Mouse (Mus musculus): ENCODE measurements around the gene Gck. TPM values are rescaled to one million over a fixed set of nuclear protein-coding genes. Genes with fewer than 3 reads are reported as not detected.

Gene Gck
- polyA plus RNA-seq, 1 experiment from 2014 or later: 3.4 TPM

DNA sequence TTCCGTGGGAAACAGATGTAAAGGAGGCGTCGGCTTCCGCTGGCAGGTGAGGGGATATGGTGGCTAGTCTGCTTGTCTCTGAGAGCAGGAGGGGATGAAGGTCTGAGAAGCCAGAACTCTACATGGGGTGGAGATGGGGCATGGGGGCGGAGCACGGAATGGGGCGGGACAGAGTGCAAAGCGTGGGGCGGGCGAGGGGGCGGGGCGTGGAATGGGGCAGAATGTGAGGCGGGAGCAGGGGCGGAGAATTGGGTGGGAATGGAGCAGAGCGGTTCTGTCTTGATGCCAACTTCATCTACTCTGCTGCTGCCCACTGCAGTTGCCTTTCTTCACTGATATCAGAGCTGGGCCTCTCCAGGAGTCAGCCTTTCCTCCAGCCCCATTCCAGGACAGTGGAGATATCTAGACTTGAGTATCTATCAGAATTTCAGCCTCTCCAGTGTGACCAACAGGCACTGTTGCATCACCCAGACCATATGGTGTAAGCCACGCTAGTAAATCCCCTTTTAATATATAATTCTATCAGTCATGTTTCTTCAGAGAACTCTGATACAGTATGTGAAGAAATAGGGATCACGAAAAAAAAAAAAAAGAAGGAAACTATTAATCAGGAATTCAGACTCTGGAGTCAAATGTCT lies 29.4 kb downstream of the Gck start:
- 35% methylated on average over 17 of the region's 17 CpGs for WGBS
- Histone ChIP-seq H3K36me3 (no peaks in the 10 kb centered on the region), H3K4me1 (no peaks in the 10 kb centered on the region), H3K4me3 (replicated peaks) (no peak overlapping the region), H3K9ac (no peak overlapping the region), H3K27ac (no peak overlapping the region), H3K27me3 (replicated peaks) (no peaks in the 10 kb centered on the region), H3K4me2 (peak overlapping the region; percentile 24; the same call in 1 of the 2 replicates), H3K9me3 (no peaks in the 10 kb centered on the region)
- ATAC-seq (ENCODE audit: insufficient read depth, low FRiP score, low read depth): no peak

DNA sequence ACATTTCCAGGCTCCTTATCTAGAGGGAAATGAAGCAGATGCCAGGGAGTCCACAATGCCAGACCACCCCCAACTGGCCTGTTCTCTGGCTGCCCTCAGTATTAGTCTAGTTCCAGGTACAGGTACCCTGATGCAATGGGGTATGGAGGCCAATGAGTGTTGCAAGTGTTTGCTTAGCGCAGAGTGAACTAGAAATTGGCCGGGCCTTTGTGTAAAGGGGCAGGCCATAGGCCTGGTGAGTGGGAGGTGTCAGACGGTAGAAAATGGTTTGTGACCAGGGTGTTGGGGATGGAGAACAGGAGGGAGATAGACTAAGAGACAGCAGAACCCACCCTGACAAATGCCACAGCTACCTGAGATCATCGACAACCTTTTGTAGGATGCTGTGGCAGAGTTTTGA lies 30.3 kb downstream of the Gck start:
- H3K27ac ChIP-seq: no peak overlapping the region
- H3K27me3 ChIP-seq (replicated peaks): no peaks in the 10 kb centered on the region
- ATAC-seq (ENCODE audit: insufficient read depth, low FRiP score, low read depth): peak; percentile 43; the same call in 1 of the 2 replicates
- no peaks in the 10 kb centered on the region for H3K36me3 ChIP-seq
- H3K4me2 ChIP-seq: no peak overlapping the region
- no peaks in the 10 kb centered on the region for H3K4me1 ChIP-seq
- H3K9ac ChIP-seq: no peak overlapping the region
- no peak overlapping the region for H3K4me3 ChIP-seq (replicated peaks)
- H3K9me3 ChIP-seq: no peaks in the 10 kb centered on the region
- WGBS: 91% methylated on average over 4 of the region's 4 CpGs

DNA sequence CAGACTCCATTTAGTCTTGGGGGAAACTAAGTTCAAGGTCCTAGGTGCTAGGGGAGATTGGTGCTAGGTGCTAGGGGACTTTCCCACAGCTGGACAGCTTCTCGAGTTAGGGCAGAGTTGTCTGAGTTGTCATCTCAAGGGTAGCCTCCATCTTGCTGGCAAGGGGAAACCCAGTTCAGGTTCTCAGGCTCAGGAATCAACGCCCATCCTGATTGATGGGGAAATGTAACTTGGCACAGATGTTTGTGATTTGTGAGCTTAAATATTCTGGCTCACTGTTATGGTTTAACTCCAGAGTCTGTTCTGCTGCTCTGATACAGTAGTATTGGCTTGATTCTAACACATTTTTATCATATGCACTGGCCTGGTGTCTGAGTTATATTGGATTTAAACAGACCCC lies 31.8 kb downstream of the Gck start:
- no peak overlapping the region for H3K4me2 ChIP-seq
- H3K9me3 ChIP-seq: no peaks in the 10 kb centered on the region
- no peak for ATAC-seq (ENCODE audit: insufficient read depth, low FRiP score, low read depth)
- H3K27me3 ChIP-seq (replicated peaks): no peaks in the 10 kb centered on the region
- no peak overlapping the region for H3K9ac ChIP-seq
- H3K36me3 ChIP-seq: no peaks in the 10 kb centered on the region
- no peak overlapping the region for H3K27ac ChIP-seq
- H3K4me1 ChIP-seq: no peaks in the 10 kb centered on the region
- 69% methylated on average over 2 of the region's 2 CpGs for WGBS
- no peak overlapping the region for H3K4me3 ChIP-seq (replicated peaks)

DNA sequence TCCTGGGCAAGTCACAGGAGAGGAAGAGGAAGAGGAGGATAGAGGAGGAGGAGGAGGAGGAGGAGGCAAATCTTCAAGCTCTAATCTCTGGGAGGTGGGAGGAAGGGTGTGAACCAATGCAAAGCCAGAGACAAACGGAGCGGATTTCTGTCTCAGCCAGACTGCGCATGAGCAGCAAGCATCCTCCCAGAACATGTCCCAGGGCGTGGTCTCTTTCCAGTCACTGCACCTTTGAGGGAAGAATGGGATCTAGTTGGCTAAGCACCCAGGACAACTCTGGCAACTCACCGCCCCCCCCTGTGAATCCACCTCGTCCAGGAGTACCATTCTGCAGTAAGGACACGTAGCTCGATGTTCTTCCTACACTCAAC lies 33.7 kb downstream of the Gck start:
- no peak overlapping the region for H3K4me3 ChIP-seq (replicated peaks)
- WGBS: 67% methylated on average over 8 of the region's 8 CpGs
- no peak for ATAC-seq (ENCODE audit: insufficient read depth, low FRiP score, low read depth)
- no peaks in the 10 kb centered on the region for H3K4me1 ChIP-seq
- H3K27ac ChIP-seq: no peak overlapping the region
- no peaks in the 10 kb centered on the region for H3K27me3 ChIP-seq (replicated peaks)
- H3K9ac ChIP-seq: no peak overlapping the region
- H3K4me2 ChIP-seq: no peak overlapping the region
- no peaks in the 10 kb centered on the region for H3K9me3 ChIP-seq
- H3K36me3 ChIP-seq: no peaks in the 10 kb centered on the region

DNA sequence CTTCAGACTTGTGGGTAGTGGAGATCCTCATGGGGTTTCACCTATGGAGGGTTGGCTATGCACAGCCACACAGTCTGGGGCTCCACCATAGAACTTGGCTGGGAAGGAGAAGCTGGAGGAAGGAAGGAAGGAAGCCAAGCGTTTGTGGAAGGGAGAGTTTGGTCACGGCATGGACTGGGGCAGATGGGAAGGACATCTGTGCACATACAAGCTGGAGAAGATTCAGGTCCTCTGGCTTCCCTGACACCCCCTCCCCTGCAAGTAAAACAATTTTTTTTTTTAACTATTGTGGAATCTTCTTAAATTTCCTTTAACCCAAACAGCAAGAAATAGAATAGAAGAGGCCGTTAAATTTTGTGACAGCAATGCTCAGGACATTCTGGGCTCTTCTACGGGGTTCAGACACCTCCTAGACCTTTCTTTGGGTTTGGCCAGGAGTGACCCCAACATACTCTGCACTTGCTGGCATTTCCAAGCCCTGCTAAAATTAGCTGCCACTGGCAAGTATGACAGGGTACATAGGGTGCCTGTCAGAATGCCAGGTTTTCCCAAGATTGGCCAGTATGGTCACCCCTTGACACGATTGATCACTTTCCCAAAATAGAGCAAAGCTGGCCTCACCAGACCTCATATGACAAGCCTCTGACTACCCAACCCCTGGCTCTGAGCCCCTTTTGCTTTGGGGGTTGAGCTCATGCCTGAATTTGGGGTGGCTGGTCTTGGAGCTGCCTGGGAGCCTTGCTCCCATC lies 34.3 kb downstream of the Gck start:
- WGBS: 74% methylated on average over 5 of the region's 5 CpGs
- no peak for ATAC-seq (ENCODE audit: insufficient read depth, low FRiP score, low read depth)
- H3K36me3 ChIP-seq: no peaks in the 10 kb centered on the region
- H3K9me3 ChIP-seq: no peaks in the 10 kb centered on the region
- no peak overlapping the region for H3K27ac ChIP-seq
- H3K9ac ChIP-seq: no peak overlapping the region
- no peak overlapping the region for H3K4me2 ChIP-seq
- H3K4me3 ChIP-seq (replicated peaks): no peak overlapping the region
- no peaks in the 10 kb centered on the region for H3K4me1 ChIP-seq
- H3K27me3 ChIP-seq (replicated peaks): no peaks in the 10 kb centered on the region

DNA sequence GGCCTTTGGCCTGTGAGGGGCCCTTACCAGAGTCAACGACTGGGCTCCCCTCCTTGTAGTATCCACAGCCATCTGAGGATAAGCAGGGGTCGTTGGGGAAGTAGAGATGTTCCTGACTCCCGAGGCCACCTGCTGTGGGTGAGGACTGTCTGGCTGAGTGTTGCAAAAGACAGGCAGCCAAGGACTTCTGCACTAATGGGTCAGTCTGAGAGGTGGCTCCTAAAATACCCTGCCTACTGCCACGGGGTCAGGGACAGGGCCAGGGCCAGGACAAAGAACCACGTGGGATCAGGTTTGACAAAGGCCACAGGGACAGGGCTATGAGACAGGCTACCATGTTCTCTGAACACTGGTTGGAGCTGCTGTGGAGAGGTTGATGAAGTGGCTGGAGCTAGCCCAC lies 34.9 kb downstream of the Gck start:
- no peak for ATAC-seq (ENCODE audit: insufficient read depth, low FRiP score, low read depth)
- Histone ChIP-seq H3K9ac (no peak overlapping the region), H3K27me3 (replicated peaks) (no peaks in the 10 kb centered on the region), H3K4me1 (no peaks in the 10 kb centered on the region), H3K9me3 (no peaks in the 10 kb centered on the region), H3K27ac (no peak overlapping the region), H3K4me3 (replicated peaks) (no peak overlapping the region), H3K4me2 (no peak overlapping the region), H3K36me3 (no peaks in the 10 kb centered on the region)
- 64% methylated on average over 5 of the region's 5 CpGs for WGBS

DNA sequence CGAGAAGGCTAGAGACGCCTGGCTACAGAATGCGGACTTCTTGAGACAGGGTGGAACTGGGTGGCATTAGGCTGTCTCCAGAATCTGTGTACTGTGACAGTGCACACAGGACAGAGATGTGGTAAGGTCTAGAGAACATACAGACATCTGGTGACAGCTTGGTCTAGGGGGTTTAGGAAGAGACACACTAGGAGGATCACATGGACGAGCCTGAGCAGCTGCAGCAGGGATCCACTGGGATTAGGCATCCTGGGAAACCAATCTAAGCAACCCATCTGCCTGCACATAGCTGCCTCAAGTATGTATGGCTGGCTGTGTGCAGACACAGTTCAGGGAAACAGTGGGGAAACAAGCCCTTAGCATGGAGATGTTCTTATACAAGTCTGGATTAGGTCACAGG lies 35.9 kb downstream of the Gck start:
- H3K4me1 ChIP-seq: no peaks in the 10 kb centered on the region
- no peak for ATAC-seq (ENCODE audit: insufficient read depth, low FRiP score, low read depth)
- H3K36me3 ChIP-seq: no peaks in the 10 kb centered on the region
- 79% methylated on average over 4 of the region's 4 CpGs for WGBS
- no peaks in the 10 kb centered on the region for H3K9me3 ChIP-seq
- H3K27ac ChIP-seq: no peak overlapping the region
- no peaks in the 10 kb centered on the region for H3K27me3 ChIP-seq (replicated peaks)
- no peak overlapping the region for H3K9ac ChIP-seq
- H3K4me3 ChIP-seq (replicated peaks): no peak overlapping the region
- no peak overlapping the region for H3K4me2 ChIP-seq

DNA sequence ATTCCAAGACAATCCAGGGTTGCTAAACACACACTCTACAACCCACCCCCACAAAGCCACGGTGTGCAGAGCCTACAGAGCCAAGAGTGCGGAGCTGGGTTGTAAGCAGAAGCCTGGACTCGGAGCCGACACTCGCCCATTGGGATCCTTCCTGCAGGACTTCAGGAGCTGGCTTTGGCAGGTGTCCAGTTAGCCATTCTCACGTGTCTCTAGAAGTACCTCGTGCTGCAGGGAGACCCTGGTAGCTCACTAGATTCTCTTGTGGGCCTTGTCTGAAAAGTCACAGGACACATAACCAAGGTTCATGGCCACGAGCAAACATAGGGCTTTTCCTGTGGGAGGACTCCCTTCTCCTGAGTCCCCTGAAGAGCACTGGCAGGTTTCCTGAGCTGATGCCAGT lies 36.6 kb downstream of the Gck start:
- no peak for ATAC-seq (ENCODE audit: insufficient read depth, low FRiP score, low read depth)
- no peak overlapping the region for H3K4me3 ChIP-seq (replicated peaks)
- WGBS: 62% methylated on average over 8 of the region's 8 CpGs
- no peak overlapping the region for H3K27ac ChIP-seq
- H3K27me3 ChIP-seq (replicated peaks): no peaks in the 10 kb centered on the region
- H3K4me1 ChIP-seq: no peaks in the 10 kb centered on the region
- no peaks in the 10 kb centered on the region for H3K9me3 ChIP-seq
- no peak overlapping the region for H3K9ac ChIP-seq
- no peaks in the 10 kb centered on the region for H3K36me3 ChIP-seq
- H3K4me2 ChIP-seq: no peak overlapping the region

DNA sequence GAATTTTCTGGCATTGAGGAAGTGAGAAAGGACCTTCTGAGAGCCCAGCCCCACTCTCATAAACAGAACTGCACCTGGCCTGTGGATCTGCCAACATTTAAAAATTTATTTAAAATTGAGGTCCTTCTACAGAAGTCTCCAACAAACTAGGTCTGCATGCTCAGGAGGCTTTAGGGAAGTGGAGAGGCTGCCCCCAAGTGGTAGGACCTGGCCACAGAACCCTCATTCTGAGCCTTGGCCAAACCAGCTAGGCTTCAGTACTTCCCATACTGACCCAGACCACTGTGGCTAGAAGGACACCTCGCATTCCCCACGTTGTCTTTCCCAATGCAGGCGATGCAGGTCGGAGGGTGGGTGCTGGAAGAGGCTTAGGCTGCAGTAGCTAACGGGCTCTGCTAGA lies 37.2 kb downstream of the Gck start:
- no peaks in the 10 kb centered on the region for H3K27me3 ChIP-seq (replicated peaks)
- H3K4me2 ChIP-seq: no peak overlapping the region
- no peak overlapping the region for H3K9ac ChIP-seq
- H3K9me3 ChIP-seq: no peaks in the 10 kb centered on the region
- no peak overlapping the region for H3K27ac ChIP-seq
- H3K36me3 ChIP-seq: no peaks in the 10 kb centered on the region
- peak; percentile 56; the same call in 1 of the 2 replicates for ATAC-seq (ENCODE audit: insufficient read depth, low FRiP score, low read depth)
- WGBS: 23% methylated on average over 5 of the region's 5 CpGs
- no peak overlapping the region for H3K4me3 ChIP-seq (replicated peaks)
- H3K4me1 ChIP-seq: no peaks in the 10 kb centered on the region

DNA sequence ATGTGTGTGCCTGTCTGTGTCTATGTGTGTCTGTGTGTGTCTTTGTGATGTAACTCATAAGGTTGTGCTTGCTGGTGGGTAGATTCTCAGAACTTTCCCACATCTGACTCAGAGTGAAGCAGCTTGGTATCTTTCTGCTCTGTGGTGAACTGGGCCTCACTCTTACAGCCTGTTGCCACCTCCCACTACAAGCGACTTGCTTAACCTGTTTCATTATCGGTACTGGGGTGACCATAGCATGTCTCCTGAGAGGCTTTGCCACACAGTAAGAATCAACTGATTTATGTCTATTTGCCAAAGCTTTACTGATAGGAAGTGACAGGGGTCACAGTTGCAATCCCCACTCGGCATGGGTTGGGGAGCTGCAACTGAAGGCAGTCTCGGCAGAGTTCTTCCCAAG lies 41.2 kb downstream of the Gck start:
- Histone ChIP-seq H3K9ac (no peak overlapping the region), H3K9me3 (no peaks in the 10 kb centered on the region), H3K4me1 (no peaks in the 10 kb centered on the region), H3K4me3 (replicated peaks) (no peak overlapping the region), H3K27me3 (replicated peaks) (no peaks in the 10 kb centered on the region), H3K36me3 (no peaks in the 10 kb centered on the region), H3K27ac (peak overlapping the region; percentile 67), H3K4me2 (no peak overlapping the region)
- 39% methylated on average over 4 of the region's 4 CpGs for WGBS
- peak; percentile 80 for ATAC-seq (ENCODE audit: insufficient read depth, low FRiP score, low read depth)

DNA sequence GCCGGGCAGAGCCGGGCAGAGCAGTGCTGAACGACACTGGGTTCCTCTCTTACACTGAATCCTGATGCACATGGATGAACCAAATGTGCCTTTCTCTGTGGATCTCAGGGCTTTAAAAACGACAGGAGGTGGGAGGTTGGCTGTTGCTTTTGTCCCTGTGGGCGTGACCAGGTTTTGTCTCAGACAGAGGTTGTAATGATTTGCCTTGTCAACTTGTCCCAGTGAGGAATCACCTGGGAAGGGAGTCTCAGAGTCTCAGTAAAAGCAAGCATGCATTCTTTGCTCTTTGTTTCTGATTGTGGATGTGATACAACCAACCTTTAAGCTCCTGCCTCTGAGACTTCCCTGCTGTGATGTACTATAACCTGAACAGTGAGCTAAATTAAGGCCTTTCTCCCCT lies 42.8 kb downstream of the Gck start:
- Histone ChIP-seq H3K9me3 (no peaks in the 10 kb centered on the region), H3K27ac (no peak overlapping the region), H3K27me3 (replicated peaks) (no peaks in the 10 kb centered on the region), H3K4me2 (no peak overlapping the region), H3K4me1 (peaks cover 8% of the 10 kb centered on the region), H3K9ac (no peak overlapping the region), H3K4me3 (replicated peaks) (no peak overlapping the region), H3K36me3 (no peaks in the 10 kb centered on the region)
- WGBS: 58% methylated on average over 5 of the region's 5 CpGs
- ATAC-seq (ENCODE audit: insufficient read depth, low FRiP score, low read depth): no peak

DNA sequence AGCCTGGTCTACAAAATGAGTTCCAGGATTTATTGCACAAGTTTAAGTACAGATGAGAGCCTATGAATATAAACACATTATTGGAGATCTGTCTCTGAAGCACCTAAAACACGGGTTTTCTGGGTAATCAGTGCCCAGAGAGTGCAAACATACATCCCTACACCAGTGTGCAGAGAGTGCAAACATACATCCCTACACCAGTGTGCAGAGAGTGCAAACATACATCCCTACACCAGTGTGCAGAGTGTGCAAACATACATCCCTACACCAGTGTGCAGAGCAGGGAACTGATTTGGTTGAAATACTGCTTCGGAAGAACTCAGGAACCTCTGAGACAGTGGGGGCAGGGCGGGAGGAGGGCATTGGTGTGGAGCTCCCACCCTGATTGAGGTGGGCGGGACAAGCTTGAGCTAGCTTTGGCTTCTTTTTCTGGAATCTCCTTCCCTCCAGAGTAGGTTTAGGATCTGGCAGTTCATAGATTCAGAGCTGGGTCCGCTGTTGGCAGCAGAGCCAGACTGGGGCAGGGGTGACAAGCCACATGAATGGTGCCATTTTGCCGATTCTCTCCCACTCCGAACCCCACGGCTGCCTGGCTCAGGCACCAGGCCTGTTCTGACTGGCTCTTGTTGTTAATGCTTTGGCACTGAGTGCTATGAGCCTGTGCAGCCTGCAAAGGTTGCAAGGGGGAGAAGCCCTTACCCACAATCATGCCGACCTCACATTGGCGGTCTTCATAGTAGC lies 43.9 kb downstream of the Gck start:
- no peak overlapping the region for H3K4me2 ChIP-seq
- peaks cover 17% of the 10 kb centered on the region for H3K4me1 ChIP-seq
- H3K27ac ChIP-seq: no peak overlapping the region
- H3K36me3 ChIP-seq: no peaks in the 10 kb centered on the region
- H3K4me3 ChIP-seq (replicated peaks): no peak overlapping the region
- H3K9ac ChIP-seq: no peak overlapping the region
- WGBS: 76% methylated on average over 10 of the region's 10 CpGs
- no peak for ATAC-seq (ENCODE audit: insufficient read depth, low FRiP score, low read depth)
- H3K9me3 ChIP-seq: no peaks in the 10 kb centered on the region
- H3K27me3 ChIP-seq (replicated peaks): no peaks in the 10 kb centered on the region
